Mouse (Mus musculus) lung, embryonic 15.5 days (tissue): ENCODE data around the gene Bicdl1. TPM values are rescaled to one million over a fixed set of nuclear protein-coding genes. Genes with fewer than 3 reads are reported as not detected.
A peak's percentile ranks its signal among the peaks of the same experiment; 100 is the strongest.

ENCODE experiments used
- ATAC-seq: fragments of 200-750 bp; cut with Nextera tagmentation; 2 replicates; pipeline ENCODE4 v1.8.0; 2017; ENCODE audit warnings: moderate number of reproducible peaks, borderline replicate concordance; ENCODE audit not compliant: low FRiP score, low TSS enrichment; ENCODE audit errors: extremely low read depth
- H3K27ac ChIP-seq: fragments of 300-500 bp; sonication (generic); 2 replicates; pipeline ENCODE4 v1.5.1; 2015; ENCODE audit warnings: moderate library complexity, mild to moderate bottlenecking, inconsistent platforms
- H3K27me3 ChIP-seq: fragments of 300-500 bp; sonication (generic); 2 replicates; pipeline ENCODE4 v1.6.1; 2015; ENCODE audit warnings: inconsistent platforms
- H3K36me3 ChIP-seq: fragments of 300-500 bp; sonication (generic); 2 replicates; pipeline ENCODE4 v1.6.1; 2015; ENCODE audit warnings: inconsistent platforms
- H3K4me1 ChIP-seq: fragments of 300-500 bp; sonication (generic); 2 replicates; pipeline ENCODE4 v1.6.1; 2015; ENCODE audit warnings: inconsistent platforms
- H3K4me2 ChIP-seq: fragments of 300-500 bp; sonication (generic); 2 replicates; pipeline ENCODE4 v1.6.1; 2015; ENCODE audit warnings: inconsistent platforms, mild to moderate bottlenecking, moderate library complexity
- H3K4me3 ChIP-seq: fragments of 300-500 bp; sonication (generic); 2 replicates; pipeline ENCODE4 v1.5.1; 2015; ENCODE audit warnings: mild to moderate bottlenecking, inconsistent platforms
- H3K9ac ChIP-seq: fragments of 300-500 bp; sonication (generic); 2 replicates; pipeline ENCODE4 v1.6.1; 2015; ENCODE audit warnings: inconsistent platforms
- H3K9me3 ChIP-seq: fragments of 300-500 bp; sonication (generic); 2 replicates; pipeline ENCODE4 v1.6.1; 2016; ENCODE audit warnings: inconsistent platforms
- WGBS: fragments of 180-500 bp; shearing (Covaris S2); methylation state at CpG from one replicate; pipeline ENCODE4 v1.1.7; 2015; 5-methylcytosine and 5-hydroxymethylcytosine counted together
- polyA plus RNA-seq: library from polyadenylated mRNA; unstranded; fragments of >200 nt; fragmentation: Nextera tagmentation; extraction: Ambion mirVana; gene quantifications from 2 replicates; pipeline ENCODE4 v1.2.1, GENCODE M21; 2015

Gene Bicdl1
- polyA plus RNA-seq, 1 experiment from 2014 or later = 11.6 TPM

DNA sequence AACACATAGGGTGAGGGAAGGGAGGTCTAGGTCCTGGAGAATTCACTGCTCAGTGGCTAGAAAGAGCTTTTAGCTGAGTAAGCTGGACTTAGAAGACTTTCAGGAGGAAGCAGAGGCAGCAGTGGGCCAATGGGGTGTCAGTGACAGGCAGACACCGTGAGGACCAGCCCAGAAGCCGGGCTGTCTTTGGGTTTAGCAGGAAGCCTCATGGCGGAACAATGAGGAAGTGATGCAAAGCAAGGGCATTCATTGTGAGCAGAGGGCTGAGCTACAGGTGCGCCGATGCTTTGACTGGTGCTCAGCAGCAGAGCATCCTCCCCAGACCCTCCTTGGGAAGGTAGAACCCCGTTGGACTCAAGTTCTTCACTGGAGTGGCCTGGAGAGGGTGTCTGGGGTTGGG is 95.9 kb downstream of the Bicdl1 start:
- Histone ChIP-seq H3K36me3 (peaks cover 26% of the 10 kb centered on the region), H3K9me3 (no peaks in the 10 kb centered on the region), H3K27ac (no peak overlapping the region), H3K27me3 (no peaks in the 10 kb centered on the region), H3K9ac (no peak overlapping the region), H3K4me2 (no peak overlapping the region), H3K4me1 (peaks cover 30% of the 10 kb centered on the region), H3K4me3 (no peak overlapping the region)
- ATAC-seq = no peak
- 47% methylated on average over 6 of the region's 6 CpGs for WGBS

- no peak overlapping the region for H3K4me2 ChIP-seq
- peaks cover 11% of the 10 kb centered on the region for H3K36me3 ChIP-seq
- H3K4me3 ChIP-seq = no peak overlapping the region
- WGBS = 88% methylated on average over 8 of the region's 8 CpGs
- H3K27me3 ChIP-seq = no peaks in the 10 kb centered on the region
- H3K9ac ChIP-seq = no peak overlapping the region
- no peak overlapping the region for H3K27ac ChIP-seq
- H3K4me1 ChIP-seq = peaks cover 33% of the 10 kb centered on the region
- ATAC-seq = no peak
- no peaks in the 10 kb centered on the region for H3K9me3 ChIP-seq
Measured at GRCm38 (mm10) chr5:115634046-115634445, 97.4 kb downstream of the Bicdl1 start.

DNA sequence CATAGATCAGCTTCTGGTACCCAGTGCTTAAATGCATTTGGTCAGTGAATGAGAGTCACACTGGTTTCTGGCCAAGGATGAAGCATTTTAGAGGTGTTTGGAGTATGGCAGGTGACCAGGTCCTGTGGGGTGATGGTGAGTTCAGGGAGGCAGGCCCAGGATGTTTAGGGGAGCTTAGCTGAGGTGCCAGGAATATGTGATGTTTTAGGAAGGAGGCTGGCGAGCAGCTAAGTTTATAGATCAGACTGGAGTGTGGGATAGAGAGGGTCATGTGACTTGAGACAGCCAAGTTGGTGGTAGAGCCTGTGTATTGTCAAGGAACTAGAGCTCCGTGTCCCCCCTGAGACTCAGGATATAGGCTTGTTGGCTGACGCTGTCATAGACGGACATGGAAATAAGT is 98.4 kb downstream of the Bicdl1 start:
- Histone ChIP-seq H3K36me3 (peaks cover 4% of the 10 kb centered on the region; the same call in 1 of the 2 replicates), H3K9me3 (no peaks in the 10 kb centered on the region), H3K27ac (0 out of 2 replicates have a peak overlapping the region, but pooled peaks have one; percentile 83), H3K27me3 (no peaks in the 10 kb centered on the region), H3K9ac (peak overlapping the region; percentile 90), H3K4me2 (peak overlapping the region; percentile 77), H3K4me3 (peak overlapping the region; percentile 87), H3K4me1 (peaks cover 33% of the 10 kb centered on the region)
- ATAC-seq = no peak
- WGBS = 34% methylated on average over 4 of the region's 4 CpGs

DNA sequence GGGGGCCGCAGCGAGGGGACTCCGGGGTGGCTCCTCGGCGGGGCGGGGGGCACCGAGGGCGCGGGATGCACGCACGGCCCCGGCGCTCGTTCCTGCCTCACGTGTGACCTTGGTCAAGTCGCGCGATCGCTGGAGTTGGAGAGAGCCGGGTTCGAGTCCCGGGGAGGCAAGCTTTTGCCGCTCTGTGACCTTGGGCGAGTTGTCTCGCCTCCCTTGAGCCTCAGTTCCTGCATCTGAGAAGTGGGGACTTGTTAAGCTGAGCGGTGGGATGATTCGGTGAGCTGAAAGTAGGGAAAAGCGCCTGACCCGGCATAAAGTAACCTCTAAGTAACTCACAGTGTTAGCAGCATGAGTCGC is 99.1 kb downstream of the Bicdl1 start:
- no peak; the same call in 1 of the 2 replicates for ATAC-seq
- peaks cover 4% of the 10 kb centered on the region; the same call in 1 of the 2 replicates for H3K36me3 ChIP-seq
- peak overlapping the region; percentile 87 for H3K4me3 ChIP-seq
- H3K4me2 ChIP-seq = peak overlapping the region; percentile 77
- H3K9ac ChIP-seq = peak overlapping the region; percentile 90
- peaks cover 33% of the 10 kb centered on the region for H3K4me1 ChIP-seq
- H3K27ac ChIP-seq = peak overlapping the region; percentile 83
- WGBS = under 1% methylated on average over 30 of the region's 30 CpGs
- H3K27me3 ChIP-seq = no peaks in the 10 kb centered on the region
- H3K9me3 ChIP-seq = no peaks in the 10 kb centered on the region

- H3K4me2 ChIP-seq = peak within 1 kb of the TSS; percentile 86
- peak; percentile 90 for ATAC-seq
- under 1% methylated on average over 69 of the region's 125 CpGs for WGBS
- peak within 1 kb of the TSS; percentile 90 for H3K9ac ChIP-seq
- no peaks in the 10 kb centered on the region for H3K9me3 ChIP-seq
- peak within 1 kb of the TSS; percentile 83 for H3K27ac ChIP-seq
- H3K36me3 ChIP-seq = peaks cover 4% of the 10 kb centered on the region; the same call in 1 of the 2 replicates
- peaks cover 33% of the 10 kb centered on the region for H3K4me1 ChIP-seq
- no peaks in the 10 kb centered on the region for H3K27me3 ChIP-seq
- peak within 1 kb of the TSS; percentile 87 for H3K4me3 ChIP-seq
Measured at GRCm38 (mm10) chr5:115631505-115632357, 99.7 kb downstream of the Bicdl1 start, which contains the start of gene Rab35. Rab35 (plus strand) TSS chr5:115631908.

DNA sequence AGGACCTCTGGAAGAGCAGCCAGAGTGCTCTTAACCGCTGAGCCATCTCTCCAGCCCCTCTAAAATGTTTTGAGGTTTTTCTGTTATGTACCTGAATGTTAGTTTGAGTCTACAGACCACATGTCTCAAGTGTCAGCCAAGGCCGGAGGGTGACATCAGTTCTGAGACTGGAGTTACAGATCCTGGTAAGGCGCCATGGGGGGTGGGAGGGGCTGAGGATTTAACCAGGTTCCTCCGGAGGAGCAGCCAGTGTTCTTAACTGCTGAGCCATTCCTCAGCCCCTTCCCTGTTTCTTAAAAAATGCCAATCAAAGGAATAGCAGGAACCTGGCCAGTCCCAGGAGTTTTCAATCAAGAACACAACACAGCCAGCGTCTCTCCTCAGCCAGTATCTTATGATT is 101.1 kb downstream of the Bicdl1 start:
- Histone ChIP-seq H3K4me3 (no peak overlapping the region), H3K27ac (no peak overlapping the region), H3K4me2 (peak overlapping the region; percentile 86; the same call in 1 of the 2 replicates), H3K36me3 (peaks cover 4% of the 10 kb centered on the region; the same call in 1 of the 2 replicates), H3K27me3 (no peaks in the 10 kb centered on the region), H3K4me1 (peaks cover 33% of the 10 kb centered on the region), H3K9me3 (no peaks in the 10 kb centered on the region), H3K9ac (no peak overlapping the region)
- WGBS = 34% methylated on average over 5 of the region's 5 CpGs
- ATAC-seq = no peak

DNA sequence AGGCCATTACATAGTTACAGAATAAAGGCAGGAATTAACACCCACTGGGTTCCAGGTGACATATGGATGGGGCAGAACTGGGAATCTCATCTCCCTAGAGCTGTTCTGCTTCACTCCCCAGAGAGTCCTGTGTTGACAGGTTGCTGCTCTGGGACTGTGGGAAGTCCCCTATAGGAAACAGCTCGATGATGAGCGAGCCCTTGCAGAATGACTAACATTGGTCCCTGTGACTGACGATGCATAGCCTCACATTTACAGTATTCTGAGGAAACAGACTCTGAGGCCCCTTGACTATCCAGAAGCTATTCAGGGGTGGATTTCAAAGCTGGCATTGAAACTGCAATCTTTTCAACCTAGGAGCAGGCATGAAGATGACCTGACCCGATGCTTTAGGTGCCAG is 101.7 kb downstream of the Bicdl1 start:
- ATAC-seq = no peak
- Histone ChIP-seq H3K9me3 (no peaks in the 10 kb centered on the region), H3K4me3 (no peak overlapping the region), H3K27me3 (no peaks in the 10 kb centered on the region), H3K27ac (no peak overlapping the region), H3K9ac (no peak overlapping the region), H3K4me1 (peaks cover 31% of the 10 kb centered on the region), H3K4me2 (no peak overlapping the region), H3K36me3 (peaks cover 4% of the 10 kb centered on the region; the same call in 1 of the 2 replicates)
- WGBS = 89% methylated on average over 4 of the region's 4 CpGs

- Histone ChIP-seq H3K36me3 (no peaks in the 10 kb centered on the region), H3K9me3 (no peaks in the 10 kb centered on the region), H3K9ac (no peak overlapping the region), H3K27ac (no peak overlapping the region), H3K4me2 (no peak overlapping the region), H3K4me3 (no peak overlapping the region), H3K4me1 (peaks cover 17% of the 10 kb centered on the region), H3K27me3 (no peaks in the 10 kb centered on the region)
- WGBS = 60% methylated on average over 8 of the region's 8 CpGs
- no peak for ATAC-seq
Measured at GRCm38 (mm10) chr5:115628083-115628482, 103.3 kb downstream of the Bicdl1 start.

DNA sequence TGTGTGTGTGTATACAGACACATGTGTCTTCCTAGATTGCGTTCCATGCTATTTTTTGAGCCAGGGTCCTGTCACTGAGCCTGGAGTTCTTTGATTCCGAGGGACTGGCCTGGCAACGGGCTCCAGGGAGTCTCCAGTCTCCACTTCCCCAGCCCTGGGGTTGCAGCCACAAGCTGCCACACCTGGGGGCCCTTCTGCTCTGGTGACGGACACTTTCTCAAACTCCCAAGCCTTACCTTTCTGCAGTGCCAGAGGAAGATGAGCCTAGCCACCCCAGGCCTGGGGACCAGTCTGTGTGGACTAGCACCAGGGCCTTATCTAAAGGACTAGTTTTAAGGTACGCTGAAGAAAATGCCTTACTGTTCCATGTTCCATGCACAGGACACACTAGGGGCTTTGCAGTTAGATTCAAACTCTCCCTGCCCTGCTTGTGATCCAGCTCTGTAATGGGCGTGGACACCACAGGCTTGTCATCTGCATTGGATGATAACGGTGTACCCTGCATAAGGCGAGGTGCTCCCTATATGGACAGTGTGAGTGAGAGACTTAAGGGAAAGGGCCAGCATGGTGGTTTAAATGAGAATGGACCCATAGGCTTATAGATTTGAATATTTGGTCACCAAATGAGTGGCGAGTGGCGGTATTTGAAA is 105.1 kb downstream of the Bicdl1 start:
- H3K27me3 ChIP-seq = no peaks in the 10 kb centered on the region
- no peak for ATAC-seq

GRCm38 (mm10) chr5:115623694-115624440 is 107.6 kb downstream of the Bicdl1 start:
- Histone ChIP-seq H3K9ac (no peak overlapping the region), H3K36me3 (peaks cover 25% of the 10 kb centered on the region), H3K4me1 (no peaks in the 10 kb centered on the region), H3K9me3 (no peaks in the 10 kb centered on the region), H3K27me3 (no peaks in the 10 kb centered on the region), H3K27ac (no peak overlapping the region), H3K4me3 (no peak overlapping the region), H3K4me2 (no peak overlapping the region)
- 82% methylated on average over 9 of the region's 9 CpGs for WGBS
- ATAC-seq = no peak

More for the DNA sequence above, 105.1 kb downstream of the Bicdl1 start:
- 81% methylated on average over 10 of the region's 10 CpGs for WGBS
- Histone ChIP-seq H3K27ac (no peak overlapping the region), H3K4me3 (no peak overlapping the region), H3K36me3 (peaks cover 5% of the 10 kb centered on the region; the same call in 1 of the 2 replicates), H3K4me2 (no peak overlapping the region), H3K9ac (no peak overlapping the region), H3K9me3 (no peaks in the 10 kb centered on the region), H3K4me1 (peaks cover 9% of the 10 kb centered on the region)

- Histone ChIP-seq H3K27ac (no peak overlapping the region), H3K9ac (no peak overlapping the region), H3K27me3 (no peaks in the 10 kb centered on the region), H3K4me3 (no peak overlapping the region), H3K4me1 (no peaks in the 10 kb centered on the region), H3K4me2 (no peak overlapping the region), H3K36me3 (peaks cover 30% of the 10 kb centered on the region), H3K9me3 (no peaks in the 10 kb centered on the region)
- ATAC-seq = no peak
- WGBS = 84% methylated on average over 7 of the region's 7 CpGs
Measured at GRCm38 (mm10) chr5:115622686-115623085, 108.7 kb downstream of the Bicdl1 start.
